Mouse (Mus musculus) megakaryocyte, embryonic 14.5 days (primary cell): ENCODE data around the gene Clcn6.

Experiments used
- FLI1 ChIP-seq: IDR thresholded peaks from 2 replicates; pipeline ENCODE4 v1.6.1; 2012; ENCODE audit warnings: low read length, inconsistent platforms, mixed read lengths
- GATA1 ChIP-seq: IDR thresholded peaks from 3 replicates; pipeline ENCODE4 v1.6.1; 2012; ENCODE audit warnings: mixed read lengths, low read length, inconsistent platforms, borderline replicate concordance

- TF ChIP-seq GATA1 = no peak
- no peak for TF ChIP-seq FLI1
Measured at GRCm38 (mm10) chr4:148051886-148052285, 13.3 kb upstream of the Clcn6 start.
